Mouse (Mus musculus) lung, embryonic 16.5 days (tissue): ENCODE data around the gene Ttll12. TPM values are rescaled to one million over a fixed set of nuclear protein-coding genes. Genes with fewer than 3 reads are reported as not detected.

Experiments
- ATAC-seq: fragments of 200-750 bp; cut with Nextera tagmentation; 2 replicates; pipeline ENCODE4 v1.8.0; 2017; ENCODE audit warnings: low read depth, mild to moderate bottlenecking, moderate library complexity
- H3K27ac ChIP-seq: fragments of 300-500 bp; sonication (generic); 2 replicates; pipeline ENCODE4 v1.5.1; 2014; ENCODE audit warnings: mild to moderate bottlenecking, control low read depth, low read length
- H3K27me3 ChIP-seq: fragments of 300-500 bp; sonication (generic); 2 replicates; pipeline ENCODE4 v1.6.1; 2014; ENCODE audit warnings: low read depth, low read length, mixed read lengths; ENCODE audit not compliant: control insufficient read depth, insufficient read depth
- H3K36me3 ChIP-seq: fragments of 300-500 bp; sonication (generic); 2 replicates; pipeline ENCODE4 v1.6.1; 2014; ENCODE audit warnings: low read length; ENCODE audit not compliant: control insufficient read depth, insufficient read depth
- H3K4me1 ChIP-seq: fragments of 300-500 bp; sonication (generic); replicated peaks from 2 replicates; pipeline ENCODE4 v1.6.1; 2014; ENCODE audit warnings: low read length, mixed read lengths; ENCODE audit not compliant: control insufficient read depth, insufficient read depth
- H3K4me2 ChIP-seq: fragments of 300-500 bp; sonication (generic); 2 replicates; pipeline ENCODE4 v1.6.1; 2014; ENCODE audit warnings: low read depth, low read length, control low read depth
- H3K4me3 ChIP-seq: fragments of 300-500 bp; sonication (generic); 2 replicates; pipeline ENCODE4 v1.5.1; 2014; ENCODE audit warnings: mild to moderate bottlenecking, low read length, control low read depth
- H3K9ac ChIP-seq: fragments of 300-500 bp; sonication (generic); 2 replicates; pipeline ENCODE4 v1.6.1; 2014; ENCODE audit warnings: low read length, control low read depth
- H3K9me3 ChIP-seq: fragments of 300-500 bp; sonication (generic); 2 replicates; pipeline ENCODE4 v1.6.1; 2016; ENCODE audit warnings: low read length; ENCODE audit not compliant: control insufficient read depth
- WGBS: fragments of 180-500 bp; shearing (Covaris S2); extraction: QIAGEN DNeasy Blood & Tissue Kit; methylation state at CpG from one replicate; pipeline ENCODE4 v1.1.7; 2014; 5-methylcytosine and 5-hydroxymethylcytosine counted together
- polyA plus RNA-seq: library from polyadenylated mRNA; unstranded; fragments of >200 nt; fragmentation: Nextera tagmentation; extraction: Ambion mirVana; gene quantifications from 2 replicates; pipeline ENCODE4 v1.2.1, GENCODE M21; 2015

Ttll12 gene
- polyA plus RNA-seq, 1 experiment from 2014 or later: 32.7 TPM

- 48% methylated on average over 17 of the region's 17 CpGs for WGBS
- Histone ChIP-seq H3K27ac (peak overlapping the region; percentile 82), H3K36me3 (no peaks in the 10 kb centered on the region), H3K9ac (peak overlapping the region; percentile 22; the same call in 1 of the 2 replicates), H3K4me3 (no peak overlapping the region), H3K27me3 (no peaks in the 10 kb centered on the region), H3K9me3 (no peaks in the 10 kb centered on the region), H3K4me2 (no peak overlapping the region), H3K4me1 (peaks cover 15% of the 10 kb centered on the region)
- peak; percentile 59 for ATAC-seq
Observed at GRCm38 (mm10) chr15:83534960-83535889, 59.7 kb downstream of the Ttll12 start.

- 71% methylated on average over 7 of the region's 7 CpGs for WGBS
- H3K4me1 ChIP-seq: peaks cover 20% of the 10 kb centered on the region
- no peak overlapping the region for H3K4me3 ChIP-seq
- no peak overlapping the region for H3K4me2 ChIP-seq
- no peak for ATAC-seq
- no peaks in the 10 kb centered on the region for H3K9me3 ChIP-seq
- H3K9ac ChIP-seq: no peak overlapping the region
- no peaks in the 10 kb centered on the region for H3K36me3 ChIP-seq
- H3K27ac ChIP-seq: no peak overlapping the region
- peaks cover 3% of the 10 kb centered on the region; the same call in 1 of the 2 replicates for H3K27me3 ChIP-seq
Observed at GRCm38 (mm10) chr15:83532606-83533005, 62.4 kb downstream of the Ttll12 start.

- H3K9me3 ChIP-seq: no peaks in the 10 kb centered on the region
- no peak for ATAC-seq
- peaks cover 24% of the 10 kb centered on the region for H3K4me1 ChIP-seq
- no peak overlapping the region for H3K27ac ChIP-seq
- no peaks in the 10 kb centered on the region for H3K36me3 ChIP-seq
- 84% methylated on average over 4 of the region's 5 CpGs for WGBS
- no peak overlapping the region for H3K4me2 ChIP-seq
- no peak overlapping the region for H3K9ac ChIP-seq
- no peak overlapping the region for H3K4me3 ChIP-seq
- H3K27me3 ChIP-seq: peaks cover 8% of the 10 kb centered on the region; the same call in 1 of the 2 replicates
Observed at GRCm38 (mm10) chr15:83531961-83532469, 62.9 kb downstream of the Ttll12 start.

- peaks cover 18% of the 10 kb centered on the region; the same call in 1 of the 2 replicates for H3K27me3 ChIP-seq
- H3K27ac ChIP-seq: peak overlapping the region; percentile 93
- H3K9ac ChIP-seq: peak overlapping the region; percentile 15; the same call in 1 of the 2 replicates
- peak overlapping the region; percentile 14; the same call in 1 of the 2 replicates for H3K4me2 ChIP-seq
- no peak overlapping the region for H3K4me3 ChIP-seq
- H3K4me1 ChIP-seq: peaks cover 26% of the 10 kb centered on the region
- WGBS: 45% methylated on average over 6 of the region's 6 CpGs
- no peaks in the 10 kb centered on the region for H3K9me3 ChIP-seq
- no peaks in the 10 kb centered on the region for H3K36me3 ChIP-seq
- no peak; the same call in none of the 2 replicates for ATAC-seq
Observed at GRCm38 (mm10) chr15:83530688-83531087, 64.3 kb downstream of the Ttll12 start.

- peak; percentile 70 for ATAC-seq
- Histone ChIP-seq H3K4me2 (peak overlapping the region; percentile 14; the same call in 1 of the 2 replicates), H3K36me3 (no peaks in the 10 kb centered on the region), H3K27me3 (peaks cover 22% of the 10 kb centered on the region; the same call in 1 of the 2 replicates), H3K9me3 (no peaks in the 10 kb centered on the region), H3K27ac (peak overlapping the region; percentile 93), H3K9ac (peak overlapping the region; percentile 15; the same call in 1 of the 2 replicates), H3K4me3 (no peak overlapping the region), H3K4me1 (peaks cover 23% of the 10 kb centered on the region)
- WGBS: 49% methylated on average over 9 of the region's 9 CpGs
Observed at GRCm38 (mm10) chr15:83530233-83530632, 64.7 kb downstream of the Ttll12 start.

- H3K4me1 ChIP-seq: peaks cover 19% of the 10 kb centered on the region
- peak overlapping the region; percentile 15; the same call in 1 of the 2 replicates for H3K9ac ChIP-seq
- no peak overlapping the region for H3K4me3 ChIP-seq
- H3K36me3 ChIP-seq: no peaks in the 10 kb centered on the region
- H3K4me2 ChIP-seq: no peak overlapping the region
- H3K27ac ChIP-seq: peak overlapping the region; percentile 93
- no peak for ATAC-seq
- H3K27me3 ChIP-seq: peaks cover 25% of the 10 kb centered on the region; the same call in 1 of the 2 replicates
- 71% methylated on average over 5 of the region's 5 CpGs for WGBS
- no peaks in the 10 kb centered on the region for H3K9me3 ChIP-seq
Observed at GRCm38 (mm10) chr15:83529765-83530164, 65.2 kb downstream of the Ttll12 start.

GRCm38 (mm10) chr15:83528892-83529291 is 66.1 kb downstream of the Ttll12 start:
- peak overlapping the region; percentile 93 for H3K27ac ChIP-seq
- no peak for ATAC-seq
- peaks cover 19% of the 10 kb centered on the region for H3K4me1 ChIP-seq

GRCm38 (mm10) chr15:83527747-83528146 is 67.2 kb downstream of the Ttll12 start:
- peaks cover 19% of the 10 kb centered on the region for H3K4me1 ChIP-seq
- no peaks in the 10 kb centered on the region for H3K36me3 ChIP-seq
- H3K9ac ChIP-seq: peak overlapping the region; percentile 67
- peak overlapping the region; percentile 80 for H3K4me2 ChIP-seq
- no peak for ATAC-seq
- WGBS: 75% methylated on average over 2 of the region's 2 CpGs
- peaks cover 29% of the 10 kb centered on the region; the same call in 1 of the 2 replicates for H3K27me3 ChIP-seq
- H3K9me3 ChIP-seq: no peaks in the 10 kb centered on the region
- no peak overlapping the region for H3K27ac ChIP-seq
- peak overlapping the region; percentile 59 for H3K4me3 ChIP-seq

More at GRCm38 (mm10) chr15:83528892-83529291, 66.1 kb downstream of the Ttll12 start:
- Histone ChIP-seq H3K4me3 (no peak overlapping the region), H3K4me2 (no peak overlapping the region), H3K9ac (no peak overlapping the region), H3K9me3 (no peaks in the 10 kb centered on the region), H3K36me3 (no peaks in the 10 kb centered on the region), H3K27me3 (peaks cover 29% of the 10 kb centered on the region; the same call in 1 of the 2 replicates)
- WGBS: 58% methylated on average over 4 of the region's 4 CpGs

- Histone ChIP-seq H3K4me1 (peaks cover 19% of the 10 kb centered on the region), H3K9ac (peak overlapping the region; percentile 67), H3K27me3 (peaks cover 29% of the 10 kb centered on the region; the same call in 1 of the 2 replicates), H3K4me3 (peak overlapping the region; percentile 59), H3K36me3 (no peaks in the 10 kb centered on the region), H3K4me2 (peak overlapping the region; percentile 80), H3K9me3 (no peaks in the 10 kb centered on the region), H3K27ac (no peak overlapping the region)
- WGBS: under 1% methylated on average over 26 of the region's 26 CpGs
- peak; percentile 23; the same call in 1 of the 2 replicates for ATAC-seq
Observed at GRCm38 (mm10) chr15:83527092-83527437, 67.9 kb downstream of the Ttll12 start.
